Mouse (Mus musculus) ES-E14 (cell line): ENCODE measurements at regions not wholly inside any gene's neighbourhood (a gene's known extent, or its start where the extent isn't known, plus 50 kb on each side); places are given as distances from the start of the nearest gene placed in this dataset.

Experiments used
- HCFC1 ChIP-seq: IDR thresholded peaks from 2 replicates; pipeline ENCODE4 v1.6.1; 2012; ENCODE audit warnings: low read length, inconsistent platforms, borderline replicate concordance; ENCODE audit not compliant: insufficient read depth
- ZC3H11A ChIP-seq: IDR thresholded peaks from 2 replicates; pipeline ENCODE4 v1.6.1; 2012; ENCODE audit warnings: low read depth, mild to moderate bottlenecking, inconsistent platforms, low read length, borderline replicate concordance

- TF ChIP-seq ZC3H11A (no peak), HCFC1 (no peak)
Measured at GRCm38 (mm10) chr1:105082823-105083550, 273.5 kb downstream of the Rnf152 start.
